Mouse (Mus musculus): Measurements from ENCODE around the gene Gstt1. TPM values are rescaled to one million over a fixed set of nuclear protein-coding genes. Genes with fewer than 3 reads are reported as not detected.

The Gstt1 gene
- total and polyA plus RNA-seq, 2 experiments from 2014 or later: 21.4 to 37.1 TPM

- TF ChIP-seq CTCF (IDR thresholded peaks at IDR 0.05): no peak
- H3K4me2 ChIP-seq (ENCODE audit: low read depth, low read length, poor library complexity, severe bottlenecking): no peak overlapping the region
- no peak for DNase-seq (ENCODE audit: low spot score)
- H3K4me3 ChIP-seq (ENCODE audit: low read depth, low read length): no peak overlapping the region
- H3K9ac ChIP-seq (replicated peaks; ENCODE audit: low read length, poor library complexity, severe bottlenecking): no peak overlapping the region
- 84% methylated on average over 1 of the region's 1 CpGs for WGBS
- H3K27ac ChIP-seq (ENCODE audit: low read depth, low read length): no peak overlapping the region
- H3K9me3 ChIP-seq (ENCODE audit: low read length): no peaks in the 10 kb centered on the region
- no peaks in the 10 kb centered on the region for H3K27me3 ChIP-seq (ENCODE audit: insufficient read depth, low read length)
- ATAC-seq (ENCODE audit: low FRiP score): no peak
- H3K36me3 ChIP-seq (ENCODE audit: insufficient read depth, low read length): no peaks in the 10 kb centered on the region
- no peaks in the 10 kb centered on the region for H3K4me1 ChIP-seq (ENCODE audit: insufficient read depth, low read length)
Measured at GRCm38 (mm10) chr10:75823782-75824181, 25.4 kb upstream of the Gstt1 start.

- H3K27me3 ChIP-seq (ENCODE audit: insufficient read depth, low read length): no peaks in the 10 kb centered on the region
- no peaks in the 10 kb centered on the region for H3K36me3 ChIP-seq (ENCODE audit: insufficient read depth, low read length)
- no peak within 1 kb of the TSS for H3K27ac ChIP-seq (ENCODE audit: low read depth, low read length)
- H3K4me2 ChIP-seq (ENCODE audit: low read depth, low read length, poor library complexity, severe bottlenecking): no peak within 1 kb of the TSS
- no peak within 1 kb of the TSS for H3K9ac ChIP-seq (replicated peaks; ENCODE audit: low read length, poor library complexity, severe bottlenecking)
- no peak within 1 kb of the TSS for H3K4me3 ChIP-seq (ENCODE audit: low read depth, low read length)
- no peak for TF ChIP-seq CTCF (IDR thresholded peaks at IDR 0.05)
- no peak for ATAC-seq (ENCODE audit: low FRiP score)
- whole genome bisulfite sequencing: 97% methylated on average over 2 of the region's 2 CpGs
- H3K4me1 ChIP-seq (ENCODE audit: insufficient read depth, low read length): no peaks in the 10 kb centered on the region
- H3K9me3 ChIP-seq (ENCODE audit: low read length): no peaks in the 10 kb centered on the region
- DNase-seq (ENCODE audit: low spot score): no peak
Measured at GRCm38 (mm10) chr10:75822443-75822842, 24.1 kb upstream of the Gstt1 start, which contains the start of gene Gstt4. Gene Gstt4, minus strand, starts transcription at chr10:75822543.

GRCm38 (mm10) chr10:75819882-75820281 lies 21.5 kb upstream of the Gstt1 start:
- Histone ChIP-seq H3K9me3 (ENCODE audit: low read length) (no peaks in the 10 kb centered on the region), H3K36me3 (ENCODE audit: insufficient read depth, low read length) (no peaks in the 10 kb centered on the region), H3K27me3 (ENCODE audit: insufficient read depth, low read length) (no peaks in the 10 kb centered on the region), H3K9ac (replicated peaks; ENCODE audit: low read length, poor library complexity, severe bottlenecking) (no peak overlapping the region), H3K4me3 (ENCODE audit: low read depth, low read length) (no peak overlapping the region), H3K4me1 (ENCODE audit: insufficient read depth, low read length) (no peaks in the 10 kb centered on the region), H3K4me2 (ENCODE audit: low read depth, low read length, poor library complexity, severe bottlenecking) (no peak overlapping the region), H3K27ac (ENCODE audit: low read depth, low read length) (no peak overlapping the region)
- no peak for TF ChIP-seq CTCF (IDR thresholded peaks at IDR 0.05)
- no peak for ATAC-seq (ENCODE audit: low FRiP score)
- DNase-seq (ENCODE audit: low spot score): no peak
- whole genome bisulfite sequencing: 89% methylated on average over 5 of the region's 5 CpGs

GRCm38 (mm10) chr10:75818641-75819040 lies 20.3 kb upstream of the Gstt1 start:
- no peak overlapping the region for H3K4me2 ChIP-seq (ENCODE audit: low read depth, low read length, poor library complexity, severe bottlenecking)
- WGBS: 60% methylated on average over 10 of the region's 10 CpGs

GRCm38 (mm10) chr10:75804217-75804616 lies 5.8 kb upstream of the Gstt1 start:
- no peak overlapping the region for H3K4me2 ChIP-seq (ENCODE audit: low read depth, low read length, poor library complexity, severe bottlenecking)
- no peak for TF ChIP-seq CTCF (IDR thresholded peaks at IDR 0.05)
- no peak overlapping the region for H3K27ac ChIP-seq (ENCODE audit: low read depth, low read length)
- no peaks in the 10 kb centered on the region for H3K27me3 ChIP-seq (ENCODE audit: insufficient read depth, low read length)
- WGBS: 74% methylated on average over 2 of the region's 2 CpGs
- no peaks in the 10 kb centered on the region for H3K36me3 ChIP-seq (ENCODE audit: insufficient read depth, low read length)
- H3K9me3 ChIP-seq (ENCODE audit: low read length): no peaks in the 10 kb centered on the region
- ATAC-seq (ENCODE audit: low FRiP score) (no peak), DNase-seq (ENCODE audit: low spot score) (no peak)
- no peak overlapping the region for H3K4me3 ChIP-seq (ENCODE audit: low read depth, low read length)
- H3K4me1 ChIP-seq (ENCODE audit: insufficient read depth, low read length): no peaks in the 10 kb centered on the region
- no peak overlapping the region for H3K9ac ChIP-seq (replicated peaks; ENCODE audit: low read length, poor library complexity, severe bottlenecking)

More at GRCm38 (mm10) chr10:75818641-75819040, 20.3 kb upstream of the Gstt1 start:
- DNase-seq (ENCODE audit: low spot score) (no peak), ATAC-seq (ENCODE audit: low FRiP score) (no peak)
- Histone ChIP-seq H3K9me3 (ENCODE audit: low read length) (no peaks in the 10 kb centered on the region), H3K4me1 (ENCODE audit: insufficient read depth, low read length) (no peaks in the 10 kb centered on the region), H3K4me3 (ENCODE audit: low read depth, low read length) (no peak overlapping the region), H3K27me3 (ENCODE audit: insufficient read depth, low read length) (no peaks in the 10 kb centered on the region), H3K27ac (ENCODE audit: low read depth, low read length) (no peak overlapping the region), H3K9ac (replicated peaks; ENCODE audit: low read length, poor library complexity, severe bottlenecking) (no peak overlapping the region), H3K36me3 (ENCODE audit: insufficient read depth, low read length) (no peaks in the 10 kb centered on the region)
- no peak for TF ChIP-seq CTCF (IDR thresholded peaks at IDR 0.05)

GRCm38 (mm10) chr10:75797619-75798175 lies 687 bp downstream of the Gstt1 start:
- peak; percentile 72; the same call in 1 of the 2 replicates for ATAC-seq (ENCODE audit: low FRiP score)
- DNase-seq (ENCODE audit: low spot score): peak; percentile 37
- WGBS: 3% methylated on average over 12 of the region's 12 CpGs

More at GRCm38 (mm10) chr10:75797619-75798175, 687 bp downstream of the Gstt1 start:
- H3K27me3 ChIP-seq (ENCODE audit: insufficient read depth, low read length): peaks cover 5% of the 10 kb centered on the region; the same call in 1 of the 2 replicates
- no peak for TF ChIP-seq CTCF (IDR thresholded peaks at IDR 0.05)
- H3K4me3 ChIP-seq (ENCODE audit: low read depth, low read length): peak overlapping the region; percentile 35
- peak overlapping the region; percentile 55 for H3K4me2 ChIP-seq (ENCODE audit: low read depth, low read length, poor library complexity, severe bottlenecking)
- H3K36me3 ChIP-seq (ENCODE audit: insufficient read depth, low read length): no peaks in the 10 kb centered on the region
- peaks cover 11% of the 10 kb centered on the region; the same call in 1 of the 2 replicates for H3K4me1 ChIP-seq (ENCODE audit: insufficient read depth, low read length)
- H3K9ac ChIP-seq (replicated peaks; ENCODE audit: low read length, poor library complexity, severe bottlenecking): peak overlapping the region; percentile 51; the same call in 1 of the 2 replicates
- peak overlapping the region; percentile 34; the same call in 1 of the 2 replicates for H3K27ac ChIP-seq (ENCODE audit: low read depth, low read length)
- no peaks in the 10 kb centered on the region for H3K9me3 ChIP-seq (ENCODE audit: low read length)

Measured in midbrain, postnatal 0 days (tissue).